Comparison of ENCODE assay signal across 8 mouse cellular contexts in the genomic region with DNA sequence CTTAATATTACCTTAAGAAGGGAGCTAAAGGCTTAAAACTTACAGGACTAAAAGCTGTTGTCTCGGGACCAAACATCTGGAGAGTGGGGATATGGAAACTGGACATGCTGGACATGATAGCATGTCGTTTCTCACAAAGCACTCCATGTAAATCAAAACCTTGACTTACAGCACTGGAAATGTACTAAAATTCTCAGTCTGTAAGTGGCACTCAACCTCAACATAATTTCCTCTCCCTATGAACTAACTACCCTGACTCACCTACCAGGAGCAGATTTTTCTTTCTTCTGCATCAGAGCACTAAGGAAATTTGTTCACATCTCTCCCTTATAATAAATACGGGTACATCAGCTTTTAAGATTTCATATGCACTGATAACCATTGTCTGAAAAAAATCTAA. TPM values are rescaled to one million over a fixed set of nuclear protein-coding genes. Genes with fewer than 3 reads are reported as not detected.
A peak's percentile ranks its signal among the peaks of the same experiment; 100 is the strongest.
DNase-seq lines count a peak whose midpoint lies in the region; ATAC-seq and TF ChIP-seq lines count a peak whose summit lies in the region.

No protein-coding gene starts in this region.

- H3K27me3 ChIP-seq in heart, postnatal 0 days (ENCODE audit: control insufficient read depth, insufficient read depth, low read length), result no peaks in the 10 kb centered on the region
- H3K27me3 ChIP-seq in hindbrain, embryonic 11.5 days (ENCODE audit: control insufficient read depth, insufficient read depth, low read length), result no peaks in the 10 kb centered on the region
- peaks cover 9% of the 10 kb centered on the region; the same call in 1 of the 2 replicates for H3K27me3 ChIP-seq in midbrain, embryonic 10.5 days (ENCODE audit: low read depth, poor library complexity, severe bottlenecking)

- ATAC-seq in heart, postnatal 0 days (ENCODE audit: insufficient read depth, low read depth), result no peak
- ATAC-seq in hindbrain, embryonic 11.5 days (ENCODE audit: low FRiP score), result no peak
- no peak for ATAC-seq in erythroid progenitor cell, adult 5-6 weeks (replicated peaks; ENCODE audit: low FRiP score, poor library complexity, severe bottlenecking)

- H3K27ac ChIP-seq in heart, postnatal 0 days (ENCODE audit: low read depth), result no peak overlapping the region
- H3K27ac ChIP-seq in hindbrain, embryonic 11.5 days (ENCODE audit: low read depth, low read length), result no peak overlapping the region
- peak overlapping the region; percentile 98 for H3K27ac ChIP-seq in midbrain, embryonic 10.5 days (replicated peaks)

- no peak for DNase-seq in heart, postnatal 0 days (ENCODE audit: low spot score)
- no peak for DNase-seq in heart, adult 8-10 months (ENCODE audit: low spot score)
- peak; percentile 32 for DNase-seq in brain, adult 2 months (ENCODE audit: low read depth, low spot score)
- DNase-seq in hindbrain, embryonic 11.5 days (ENCODE audit: low spot score), result no peak
- no peak for DNase-seq in midbrain, embryonic 10.5 days (ENCODE audit: low spot score)
- DNase-seq in urinary bladder, postnatal 14 days (ENCODE audit: low spot score), result no peak
- DNase-seq in urinary bladder, adult 2 months (ENCODE audit: low spot score), result no peak

- H3K9ac ChIP-seq in heart, postnatal 0 days (replicated peaks; ENCODE audit: low read depth, low read length), result peak overlapping the region; percentile 93
- peak overlapping the region; percentile 92 for H3K9ac ChIP-seq in hindbrain, embryonic 11.5 days (ENCODE audit: low read depth, low read length)

- no peaks in the 10 kb centered on the region for H3K9me3 ChIP-seq in heart, postnatal 0 days (replicated peaks; ENCODE audit: control insufficient read depth, low read length)
- H3K9me3 ChIP-seq in hindbrain, embryonic 11.5 days (ENCODE audit: control insufficient read depth, low read length), result no peaks in the 10 kb centered on the region
- no peaks in the 10 kb centered on the region; the same call in 1 of the 2 replicates for H3K9me3 ChIP-seq in midbrain, embryonic 10.5 days (replicated peaks)

- H3K36me3 ChIP-seq in heart, postnatal 0 days (replicated peaks; ENCODE audit: control insufficient read depth, insufficient read depth, low read length), result no peaks in the 10 kb centered on the region
- no peaks in the 10 kb centered on the region for H3K36me3 ChIP-seq in hindbrain, embryonic 11.5 days (ENCODE audit: control insufficient read depth, insufficient read depth, low read length)
- peaks cover 4% of the 10 kb centered on the region for H3K36me3 ChIP-seq in midbrain, embryonic 10.5 days

- H3K4me2 ChIP-seq in heart, postnatal 0 days (ENCODE audit: low read depth, low read length), result peak overlapping the region; percentile 90
- peak overlapping the region; percentile 66 for H3K4me2 ChIP-seq in hindbrain, embryonic 11.5 days (replicated peaks; ENCODE audit: low read depth, low read length)

- peaks cover 16% of the 10 kb centered on the region for H3K4me1 ChIP-seq in heart, postnatal 0 days (ENCODE audit: control insufficient read depth, insufficient read depth)
- peaks cover 3% of the 10 kb centered on the region; the same call in 1 of the 2 replicates for H3K4me1 ChIP-seq in hindbrain, embryonic 11.5 days (replicated peaks; ENCODE audit: control insufficient read depth, insufficient read depth, low read length)
- peaks cover 32% of the 10 kb centered on the region for H3K4me1 ChIP-seq in midbrain, embryonic 10.5 days

- H3K4me3 ChIP-seq in heart, postnatal 0 days (ENCODE audit: low read depth, low read length), result peak overlapping the region; percentile 98
- H3K4me3 ChIP-seq in hindbrain, embryonic 11.5 days (ENCODE audit: low read depth, low read length), result peak overlapping the region; percentile 89
- H3K4me3 ChIP-seq in midbrain, embryonic 10.5 days, result peak overlapping the region; percentile 92

- TF ChIP-seq CTCF in heart, postnatal 0 days (IDR thresholded peaks at IDR 0.05; ENCODE audit: low read depth), result no peak

- no peak for TF ChIP-seq EP300 in heart, postnatal 0 days (IDR thresholded peaks at IDR 0.05; ENCODE audit: low read depth)

- 8% methylated on average over 3 of the region's 3 CpGs for WGBS in heart, postnatal 0 days
- 18% methylated on average over 3 of the region's 3 CpGs for WGBS in hindbrain, embryonic 11.5 days
- WGBS in midbrain, embryonic 10.5 days, result 38% methylated on average over 3 of the region's 3 CpGs

RNA-seq across cellular contexts. Expression of gene Nectin3, which starts 3.1 kb away (rescaled TPM):
- total RNA-seq in heart, postnatal 0 days (2014; rRNA removed; ENCODE audit: low replicate concordance), result 25.7 and 28.7 TPM in 2 replicates
- 8.6 and 9.6 TPM in 2 replicates for polyA plus RNA-seq in heart, postnatal 0 days (2015; fragmentation: Nextera tagmentation; extraction: Ambion mirVana)
- total RNA-seq in heart, adult 8-10 months (2022), result 1 to 10 TPM; 5.8 to 7.5 (median 6.0) TPM
- polyA plus RNA-seq in hindbrain, embryonic 11.5 days (2014; fragmentation: Nextera tagmentation; extraction: Ambion mirVana), result 49.9 and 50.0 TPM in 2 replicates
- polyA plus RNA-seq in midbrain, embryonic 10.5 days (2016; fragmentation: Nextera tagmentation; extraction: Ambion mirVana), result 28.0 and 42.7 TPM in 2 replicates
- 4.3 TPM in 1 of 2 replicates, not detected in the other for total RNA-seq in erythroid progenitor cell, adult 5-6 weeks (2015; ENCODE audit: low replicate concordance)
- total RNA-seq in erythroid progenitor cell, adult 5-6 weeks (2017; ENCODE audit: low replicate concordance), result 0.51 TPM in 1 of 2 replicates, not detected in the other
- polyA plus RNA-seq in urinary bladder, adult 2 months (2012; rRNA removed), result 19.1 and 20.8 TPM in 2 replicates
